Mouse (Mus musculus) bone marrow macrophage, adult 2 months (primary cell): ENCODE results near the gene Efnb2.

ENCODE experiments used
- CTCF ChIP-seq: IDR thresholded peaks from 2 replicates; pipeline ENCODE4 v1.5.1; 2012; ENCODE audit warnings: low read depth, mild to moderate bottlenecking, low read length, moderate library complexity
- POLR2A ChIP-seq: IDR thresholded peaks from 2 replicates; pipeline ENCODE4 v1.6.1; 2012; ENCODE audit warnings: mild to moderate bottlenecking, low read depth, low read length, borderline replicate concordance

GRCm38 (mm10) chr8:8572272-8572671 lies 88.8 kb downstream of the Efnb2 start:
- TF ChIP-seq POLR2A: no peak
- TF ChIP-seq CTCF: no peak
